Mouse (Mus musculus): ENCODE results near the gene Cnot1. TPM values are rescaled to one million over a fixed set of nuclear protein-coding genes. Genes with fewer than 3 reads are reported as not detected.

Cnot1 gene
- polyA plus RNA-seq, 1 experiment from 2014 or later: 109 TPM

GRCm38 (mm10) chr8:95727625-95728024, 79.6 kb downstream of the Cnot1 start:
- Histone ChIP-seq H3K27ac (ENCODE audit: low read depth, low read length) (no peak overlapping the region), H3K9ac (ENCODE audit: low read length) (no peak overlapping the region), H3K36me3 (ENCODE audit: control insufficient read depth, insufficient read depth, low read length) (peaks cover 42% of the 10 kb centered on the region), H3K27me3 (ENCODE audit: control insufficient read depth, insufficient read depth, low read length) (no peaks in the 10 kb centered on the region), H3K4me2 (no peak overlapping the region), H3K4me3 (ENCODE audit: low read depth, low read length) (no peak overlapping the region), H3K4me1 (ENCODE audit: control insufficient read depth, insufficient read depth, low read length) (no peaks in the 10 kb centered on the region), H3K9me3 (ENCODE audit: control insufficient read depth, low read length) (no peaks in the 10 kb centered on the region)
- WGBS: 90% methylated on average over 4 of the region's 4 CpGs
- DNase-seq (ENCODE audit: low spot score, missing footprints) (no peak), ATAC-seq (ENCODE audit: low FRiP score) (no peak)

GRCm38 (mm10) chr8:95716546-95717335, 90.5 kb downstream of the Cnot1 start:
- Histone ChIP-seq H3K9ac (ENCODE audit: low read length) (peak overlapping the region; percentile 85), H3K27ac (ENCODE audit: low read depth, low read length) (no peak overlapping the region), H3K4me3 (ENCODE audit: low read depth, low read length) (peak overlapping the region; percentile 83), H3K27me3 (ENCODE audit: control insufficient read depth, insufficient read depth, low read length) (no peaks in the 10 kb centered on the region), H3K9me3 (ENCODE audit: control insufficient read depth, low read length) (no peaks in the 10 kb centered on the region), H3K4me2 (peak overlapping the region; percentile 94), H3K4me1 (ENCODE audit: control insufficient read depth, insufficient read depth, low read length) (peaks cover 13% of the 10 kb centered on the region), H3K36me3 (ENCODE audit: control insufficient read depth, insufficient read depth, low read length) (peaks cover 3% of the 10 kb centered on the region; the same call in 1 of the 2 replicates)
- peak; percentile 91 for DNase-seq (ENCODE audit: low spot score, missing footprints)
- ATAC-seq (ENCODE audit: low FRiP score): no peak
- 23% methylated on average over 21 of the region's 21 CpGs for WGBS

- DNase-seq (ENCODE audit: low spot score, missing footprints) (peak; percentile 98), ATAC-seq (ENCODE audit: low FRiP score) (peak; percentile 88)
- Histone ChIP-seq H3K9ac (ENCODE audit: low read length) (peak within 1 kb of the TSS; percentile 85), H3K4me2 (peak within 1 kb of the TSS; percentile 94), H3K4me3 (ENCODE audit: low read depth, low read length) (peak within 1 kb of the TSS; percentile 83), H3K4me1 (ENCODE audit: control insufficient read depth, insufficient read depth, low read length) (peaks cover 13% of the 10 kb centered on the region), H3K27me3 (ENCODE audit: control insufficient read depth, insufficient read depth, low read length) (no peaks in the 10 kb centered on the region), H3K27ac (ENCODE audit: low read depth, low read length) (peak within 1 kb of the TSS; percentile 59; the same call in 1 of the 2 replicates), H3K36me3 (ENCODE audit: control insufficient read depth, insufficient read depth, low read length) (peaks cover 3% of the 10 kb centered on the region; the same call in 1 of the 2 replicates), H3K9me3 (ENCODE audit: control insufficient read depth, low read length) (no peaks in the 10 kb centered on the region)
- under 1% methylated on average over 73 of the region's 79 CpGs for WGBS
These were observed 91.4 kb downstream of the Cnot1 start, which contains the start of gene Setd6 for GRCm38 (mm10) chr8:95715676-95716531. TSS of gene Setd6 (plus strand) at chr8:95715881.

- ATAC-seq (ENCODE audit: low FRiP score) (no peak), DNase-seq (ENCODE audit: low spot score, missing footprints) (no peak)
- WGBS: 89% methylated on average over 6 of the region's 6 CpGs
- H3K4me3 ChIP-seq (ENCODE audit: low read depth, low read length): peak overlapping the region; percentile 83; the same call in 1 of the 2 replicates
- no peaks in the 10 kb centered on the region for H3K27me3 ChIP-seq (ENCODE audit: control insufficient read depth, insufficient read depth, low read length)
- no peak overlapping the region for H3K27ac ChIP-seq (ENCODE audit: low read depth, low read length)
- no peaks in the 10 kb centered on the region for H3K9me3 ChIP-seq (ENCODE audit: control insufficient read depth, low read length)
- peak overlapping the region; percentile 94 for H3K4me2 ChIP-seq
- peak overlapping the region; percentile 85 for H3K9ac ChIP-seq (ENCODE audit: low read length)
- peaks cover 13% of the 10 kb centered on the region for H3K4me1 ChIP-seq (ENCODE audit: control insufficient read depth, insufficient read depth, low read length)
- H3K36me3 ChIP-seq (ENCODE audit: control insufficient read depth, insufficient read depth, low read length): peaks cover 3% of the 10 kb centered on the region; the same call in 1 of the 2 replicates
These were observed 92.3 kb downstream of the Cnot1 start for GRCm38 (mm10) chr8:95714837-95715413.

- no peak for ATAC-seq (ENCODE audit: low FRiP score)
- H3K27me3 ChIP-seq (ENCODE audit: control insufficient read depth, insufficient read depth, low read length): no peaks in the 10 kb centered on the region
- no peak for DNase-seq (ENCODE audit: low spot score, missing footprints)
- H3K4me2 ChIP-seq: no peak overlapping the region
- no peaks in the 10 kb centered on the region for H3K9me3 ChIP-seq (ENCODE audit: control insufficient read depth, low read length)
- H3K9ac ChIP-seq (ENCODE audit: low read length): no peak overlapping the region
- 93% methylated on average over 4 of the region's 4 CpGs for WGBS
- peaks cover 13% of the 10 kb centered on the region for H3K4me1 ChIP-seq (ENCODE audit: control insufficient read depth, insufficient read depth, low read length)
- no peak overlapping the region for H3K4me3 ChIP-seq (ENCODE audit: low read depth, low read length)
- H3K36me3 ChIP-seq (ENCODE audit: control insufficient read depth, insufficient read depth, low read length): peaks cover 3% of the 10 kb centered on the region; the same call in 1 of the 2 replicates
- no peak overlapping the region for H3K27ac ChIP-seq (ENCODE audit: low read depth, low read length)
These were observed 92.9 kb downstream of the Cnot1 start for GRCm38 (mm10) chr8:95714367-95714766.

- H3K9ac ChIP-seq (ENCODE audit: low read length): no peak overlapping the region
- ATAC-seq (ENCODE audit: low FRiP score) (peak; percentile 49), DNase-seq (ENCODE audit: low spot score, missing footprints) (peak; percentile 94)
- H3K4me3 ChIP-seq (ENCODE audit: low read depth, low read length): no peak overlapping the region
- 79% methylated on average over 19 of the region's 19 CpGs for WGBS
- H3K27me3 ChIP-seq (ENCODE audit: control insufficient read depth, insufficient read depth, low read length): no peaks in the 10 kb centered on the region
- no peak overlapping the region for H3K4me2 ChIP-seq
- peaks cover 13% of the 10 kb centered on the region for H3K4me1 ChIP-seq (ENCODE audit: control insufficient read depth, insufficient read depth, low read length)
- H3K9me3 ChIP-seq (ENCODE audit: control insufficient read depth, low read length): no peaks in the 10 kb centered on the region
- H3K27ac ChIP-seq (ENCODE audit: low read depth, low read length): no peak overlapping the region
- H3K36me3 ChIP-seq (ENCODE audit: control insufficient read depth, insufficient read depth, low read length): peaks cover 2% of the 10 kb centered on the region; the same call in 1 of the 2 replicates
These were observed 93.9 kb downstream of the Cnot1 start for GRCm38 (mm10) chr8:95713100-95714010.

- Histone ChIP-seq H3K36me3 (ENCODE audit: control insufficient read depth, insufficient read depth, low read length) (no peaks in the 10 kb centered on the region), H3K27ac (ENCODE audit: low read depth, low read length) (no peak overlapping the region)
These were observed 94.9 kb downstream of the Cnot1 start for GRCm38 (mm10) chr8:95712395-95712794.

GRCm38 (mm10) chr8:95711029-95711428, 96.2 kb downstream of the Cnot1 start:
- DNase-seq (ENCODE audit: low spot score, missing footprints): no peak

More at GRCm38 (mm10) chr8:95712395-95712794, 94.9 kb downstream of the Cnot1 start:
- no peaks in the 10 kb centered on the region for H3K27me3 ChIP-seq (ENCODE audit: control insufficient read depth, insufficient read depth, low read length)
- H3K9ac ChIP-seq (ENCODE audit: low read length): no peak overlapping the region
- H3K9me3 ChIP-seq (ENCODE audit: control insufficient read depth, low read length): no peaks in the 10 kb centered on the region
- no peak overlapping the region for H3K4me3 ChIP-seq (ENCODE audit: low read depth, low read length)
- H3K4me2 ChIP-seq: no peak overlapping the region
- no peak for DNase-seq (ENCODE audit: low spot score, missing footprints)
- WGBS: 89% methylated on average over 9 of the region's 9 CpGs
- H3K4me1 ChIP-seq (ENCODE audit: control insufficient read depth, insufficient read depth, low read length): peaks cover 13% of the 10 kb centered on the region
- no peak for ATAC-seq (ENCODE audit: low FRiP score)

More at GRCm38 (mm10) chr8:95711029-95711428, 96.2 kb downstream of the Cnot1 start:
- no peak overlapping the region for H3K4me3 ChIP-seq (ENCODE audit: low read depth, low read length)
- no peaks in the 10 kb centered on the region for H3K36me3 ChIP-seq (ENCODE audit: control insufficient read depth, insufficient read depth, low read length)
- no peak overlapping the region for H3K9ac ChIP-seq (ENCODE audit: low read length)
- 75% methylated on average over 3 of the region's 3 CpGs for whole genome bisulfite sequencing
- no peak for ATAC-seq (ENCODE audit: low FRiP score)
- H3K4me2 ChIP-seq: no peak overlapping the region
- no peak overlapping the region for H3K27ac ChIP-seq (ENCODE audit: low read depth, low read length)
- H3K27me3 ChIP-seq (ENCODE audit: control insufficient read depth, insufficient read depth, low read length): no peaks in the 10 kb centered on the region
- H3K4me1 ChIP-seq (ENCODE audit: control insufficient read depth, insufficient read depth, low read length): peaks cover 3% of the 10 kb centered on the region; the same call in 1 of the 2 replicates
- H3K9me3 ChIP-seq (ENCODE audit: control insufficient read depth, low read length): no peaks in the 10 kb centered on the region
